Mouse (Mus musculus) cerebellum, adult 2 months (tissue): ENCODE data around the gene Actg1.

Source experiments
- CTCF ChIP-seq: fragments of 200-500 bp; IDR thresholded peaks from 2 replicates; pipeline ENCODE4 v1.5.1; 2011; ENCODE audit warnings: low read depth, mild to moderate bottlenecking, control low read depth, low read length, moderate library complexity, borderline replicate concordance; ENCODE audit not compliant: insufficient read depth
- POLR2A ChIP-seq: fragments of 200-500 bp; IDR thresholded peaks from 2 replicates; pipeline ENCODE4 v1.6.1; 2011; ENCODE audit warnings: low read length, control low read depth, borderline replicate concordance; ENCODE audit not compliant: insufficient read depth

DNA sequence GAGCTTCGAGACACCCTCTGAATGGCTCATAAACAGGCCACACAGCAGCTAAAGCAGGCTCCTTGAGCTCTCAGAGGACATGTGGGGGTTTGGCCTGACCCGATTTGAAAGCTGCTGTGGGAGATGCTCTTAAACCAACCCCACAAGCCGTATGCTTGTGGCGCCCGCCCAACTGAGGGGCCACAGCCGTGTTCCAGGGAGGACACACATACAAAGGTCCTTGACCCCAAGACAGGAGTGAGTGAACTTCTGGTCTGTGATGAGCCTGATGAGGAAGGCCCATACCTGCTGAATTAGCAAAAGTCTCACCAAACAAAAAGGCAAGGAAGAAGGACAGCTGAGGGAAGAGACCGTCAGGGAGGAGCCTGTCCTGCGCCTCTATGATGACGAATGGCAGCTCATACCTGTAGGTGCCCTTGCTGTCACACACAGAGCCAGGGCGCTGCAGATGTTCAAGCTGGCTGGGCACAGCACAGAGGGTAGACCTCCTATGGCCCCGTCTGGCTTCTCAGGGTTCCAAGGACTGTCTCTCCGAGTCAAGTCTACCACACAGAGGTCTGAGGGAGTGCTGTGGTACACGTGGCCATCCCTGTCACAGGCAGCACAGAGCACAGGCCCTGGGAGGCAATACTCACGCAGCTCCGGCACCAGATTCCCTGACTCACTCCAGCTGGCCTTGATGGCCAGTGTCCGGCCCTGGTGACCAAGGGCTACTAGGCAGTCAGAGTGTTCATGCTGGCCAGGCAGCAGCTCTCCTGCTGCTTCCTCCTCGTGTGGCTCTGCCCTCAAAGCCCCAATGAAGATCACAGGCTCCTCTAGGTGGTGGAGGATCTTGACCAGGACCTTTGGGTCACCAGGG, 28.2 kb upstream of the Actg1 start:
- TF ChIP-seq CTCF (no peak), POLR2A (no peak)
